Mouse (Mus musculus): Measurements from ENCODE around the gene Tenm4. TPM values are rescaled to one million over a fixed set of nuclear protein-coding genes. Genes with fewer than 3 reads are reported as not detected.
A peak's percentile ranks its signal among the peaks of the same experiment; 100 is the strongest.

The Tenm4 gene
- 41.4 and 53.4 TPM in 2 replicates for polyA plus RNA-seq (2015; fragmentation: Nextera tagmentation; extraction: Ambion mirVana)

DNA sequence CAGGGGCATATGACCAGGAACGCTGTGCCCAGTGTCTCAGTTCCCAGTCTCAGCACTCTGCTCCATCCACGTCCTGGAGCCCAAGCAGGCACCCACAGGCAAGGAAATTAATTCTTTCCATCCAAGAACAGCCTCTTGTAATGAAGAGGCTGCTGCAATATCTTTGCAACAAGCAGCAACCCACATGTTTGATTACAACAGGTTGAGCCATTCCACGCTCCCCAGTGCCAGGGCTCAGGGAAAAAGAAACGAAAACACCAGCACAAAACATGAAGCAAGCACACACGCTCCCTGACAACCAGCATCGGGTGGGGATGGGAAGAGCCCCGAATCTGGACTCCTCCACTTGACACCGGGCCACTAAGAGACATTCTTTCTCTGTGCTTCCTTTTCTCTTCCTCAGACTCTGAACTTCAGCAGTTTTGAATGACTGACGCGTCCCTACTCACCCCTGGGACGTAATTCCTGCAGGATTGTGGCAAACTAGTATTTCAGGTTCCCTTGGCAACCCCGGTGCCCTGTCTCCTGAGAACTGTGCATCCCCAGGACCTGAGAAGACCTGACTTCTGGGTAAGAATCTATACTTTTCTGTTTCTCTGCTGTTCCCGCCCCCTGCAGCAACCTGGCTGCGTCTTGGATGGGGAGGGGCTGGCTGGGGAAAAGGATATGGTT is at the start of gene Tenm4:
Gene Tenm4, plus strand, starts transcription at position 323 of the 672 bp plus-strand sequence.
- H3K9me3 ChIP-seq (replicated peaks; ENCODE audit: control insufficient read depth, low read length, poor library complexity, severe bottlenecking), result no peaks in the 10 kb centered on the region
- peak within 1 kb of the TSS; percentile 16; the same call in 1 of the 2 replicates for H3K4me2 ChIP-seq (ENCODE audit: low read length)
- no peaks in the 10 kb centered on the region; the same call in 1 of the 2 replicates for H3K27me3 ChIP-seq (ENCODE audit: control insufficient read depth, insufficient read depth, low read depth, low read length)
- H3K36me3 ChIP-seq (ENCODE audit: control insufficient read depth, insufficient read depth, low read length), result no peaks in the 10 kb centered on the region
- no peak within 1 kb of the TSS for H3K4me3 ChIP-seq (ENCODE audit: low read depth, low read length)
- peaks cover 18% of the 10 kb centered on the region for H3K4me1 ChIP-seq (ENCODE audit: control insufficient read depth, insufficient read depth, low read length)
- H3K27ac ChIP-seq (ENCODE audit: low read length), result no peak within 1 kb of the TSS
- H3K9ac ChIP-seq (ENCODE audit: low read depth, low read length), result no peak within 1 kb of the TSS
- 0 out of 2 replicates have a peak, but pooled peaks have one; percentile 10 for ATAC-seq
- 24% methylated on average over 14 of the region's 14 CpGs for WGBS

DNA sequence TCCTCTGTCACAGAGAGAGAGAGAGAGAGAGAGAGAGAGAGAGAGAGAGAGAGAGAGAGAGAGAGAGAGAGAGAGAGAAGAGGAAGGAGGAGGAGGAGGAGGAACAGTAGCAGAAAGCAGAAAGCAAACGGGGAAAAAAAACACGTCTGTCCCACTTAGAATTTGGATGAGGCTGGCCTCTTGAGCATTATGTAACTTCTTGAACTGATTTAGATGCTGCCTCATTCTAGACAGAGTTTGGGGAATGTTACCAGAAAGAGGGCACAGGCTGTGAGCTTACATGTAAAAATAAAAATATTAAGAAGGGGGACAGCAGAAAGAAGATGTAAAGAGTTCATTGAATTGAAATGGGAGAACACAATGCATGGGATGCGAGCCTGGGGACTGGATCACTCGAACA is 40.3 kb upstream of the Tenm4 start:
- Histone ChIP-seq H3K27me3 (ENCODE audit: control insufficient read depth, insufficient read depth, low read depth, low read length) (no peaks in the 10 kb centered on the region), H3K4me1 (ENCODE audit: control insufficient read depth, insufficient read depth, low read length) (no peaks in the 10 kb centered on the region), H3K9ac (ENCODE audit: low read depth, low read length) (no peak overlapping the region), H3K36me3 (ENCODE audit: control insufficient read depth, insufficient read depth, low read length) (no peaks in the 10 kb centered on the region), H3K4me3 (ENCODE audit: low read depth, low read length) (no peak overlapping the region), H3K9me3 (replicated peaks; ENCODE audit: control insufficient read depth, low read length, poor library complexity, severe bottlenecking) (no peaks in the 10 kb centered on the region), H3K27ac (ENCODE audit: low read length) (no peak overlapping the region), H3K4me2 (ENCODE audit: low read length) (no peak overlapping the region)
- 44% methylated on average over 4 of the region's 4 CpGs for WGBS
- ATAC-seq, result no peak

- ATAC-seq, result no peak
- Histone ChIP-seq H3K4me3 (ENCODE audit: low read depth, low read length) (no peak overlapping the region), H3K9me3 (replicated peaks; ENCODE audit: control insufficient read depth, low read length, poor library complexity, severe bottlenecking) (no peaks in the 10 kb centered on the region), H3K4me1 (ENCODE audit: control insufficient read depth, insufficient read depth, low read length) (no peaks in the 10 kb centered on the region), H3K36me3 (ENCODE audit: control insufficient read depth, insufficient read depth, low read length) (no peaks in the 10 kb centered on the region), H3K27me3 (ENCODE audit: control insufficient read depth, insufficient read depth, low read depth, low read length) (no peaks in the 10 kb centered on the region), H3K27ac (ENCODE audit: low read length) (no peak overlapping the region), H3K4me2 (ENCODE audit: low read length) (no peak overlapping the region), H3K9ac (ENCODE audit: low read depth, low read length) (no peak overlapping the region)
- WGBS, result 81% methylated on average over 1 of the region's 1 CpGs
Measured at GRCm38 (mm10) chr7:96131175-96131574, 39.9 kb upstream of the Tenm4 start.

- Histone ChIP-seq H3K27ac (ENCODE audit: low read length) (no peak overlapping the region), H3K36me3 (ENCODE audit: control insufficient read depth, insufficient read depth, low read length) (no peaks in the 10 kb centered on the region), H3K9me3 (replicated peaks; ENCODE audit: control insufficient read depth, low read length, poor library complexity, severe bottlenecking) (no peaks in the 10 kb centered on the region), H3K4me3 (ENCODE audit: low read depth, low read length) (no peak overlapping the region), H3K27me3 (ENCODE audit: control insufficient read depth, insufficient read depth, low read depth, low read length) (no peaks in the 10 kb centered on the region), H3K4me1 (ENCODE audit: control insufficient read depth, insufficient read depth, low read length) (no peaks in the 10 kb centered on the region), H3K9ac (ENCODE audit: low read depth, low read length) (no peak overlapping the region), H3K4me2 (ENCODE audit: low read length) (no peak overlapping the region)
- no peak for ATAC-seq
- WGBS, result 94% methylated on average over 6 of the region's 6 CpGs
Measured at GRCm38 (mm10) chr7:96136497-96136961, 34.5 kb upstream of the Tenm4 start.

DNA sequence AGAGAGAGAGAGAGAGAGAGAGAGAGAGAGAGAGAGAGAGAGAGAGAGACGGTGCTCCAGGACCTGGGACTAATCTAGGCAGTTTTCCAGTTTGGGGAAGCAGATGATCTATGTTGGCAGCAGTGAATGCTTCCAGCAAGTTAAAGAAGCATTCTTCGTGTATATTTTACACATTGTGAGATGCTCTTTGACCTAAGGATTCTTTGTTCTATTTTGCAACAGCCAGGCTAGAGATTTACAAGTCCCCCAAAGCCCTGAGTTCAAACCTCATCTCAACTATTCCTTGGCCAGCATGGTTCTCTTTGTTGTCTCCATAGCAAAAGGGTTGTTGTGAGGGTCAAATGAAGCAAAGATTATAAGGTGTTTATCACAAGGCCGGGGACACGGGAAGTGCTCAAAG is 29.2 kb upstream of the Tenm4 start:
- H3K4me2 ChIP-seq (ENCODE audit: low read length), result no peak overlapping the region
- no peak overlapping the region for H3K9ac ChIP-seq (ENCODE audit: low read depth, low read length)
- peaks cover 5% of the 10 kb centered on the region; the same call in 1 of the 2 replicates for H3K9me3 ChIP-seq (replicated peaks; ENCODE audit: control insufficient read depth, low read length, poor library complexity, severe bottlenecking)
- H3K27ac ChIP-seq (ENCODE audit: low read length), result no peak overlapping the region
- no peak for ATAC-seq
- no peaks in the 10 kb centered on the region for H3K36me3 ChIP-seq (ENCODE audit: control insufficient read depth, insufficient read depth, low read length)
- H3K4me1 ChIP-seq (ENCODE audit: control insufficient read depth, insufficient read depth, low read length), result no peaks in the 10 kb centered on the region
- H3K4me3 ChIP-seq (ENCODE audit: low read depth, low read length), result no peak overlapping the region
- 90% methylated on average over 4 of the region's 4 CpGs for WGBS
- H3K27me3 ChIP-seq (ENCODE audit: control insufficient read depth, insufficient read depth, low read depth, low read length), result no peaks in the 10 kb centered on the region

DNA sequence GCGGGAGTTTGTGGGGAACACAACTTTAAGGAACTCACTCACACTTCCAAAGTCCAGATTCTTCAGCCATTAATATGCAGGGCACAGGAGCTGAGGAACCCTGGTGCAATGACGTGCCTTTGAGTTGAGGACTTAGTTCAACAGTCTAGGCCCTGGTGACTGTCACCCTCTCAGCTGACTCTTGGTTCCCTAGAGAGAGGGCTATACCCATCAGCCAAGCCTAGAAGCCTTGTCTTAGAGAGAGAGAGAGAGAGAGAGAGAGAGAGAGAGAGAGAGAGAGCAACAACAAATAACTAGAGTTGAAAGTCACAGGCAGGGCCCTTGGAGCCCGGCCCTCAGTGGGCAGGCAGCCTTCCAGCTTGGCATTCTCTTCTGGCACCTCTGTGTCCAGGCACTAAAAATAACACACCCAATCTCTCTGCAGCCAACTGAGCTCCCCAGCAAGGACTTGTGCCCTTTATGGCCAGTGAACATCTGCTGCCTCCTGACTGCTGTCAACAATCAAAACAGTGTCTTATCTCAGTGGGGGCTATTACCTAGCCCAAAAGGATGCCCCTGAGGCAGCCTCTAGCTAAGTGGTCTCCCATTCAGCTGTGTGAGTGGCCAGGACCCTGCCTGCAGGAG is 28.0 kb upstream of the Tenm4 start:
- Histone ChIP-seq H3K9me3 (replicated peaks; ENCODE audit: control insufficient read depth, low read length, poor library complexity, severe bottlenecking) (peaks cover 5% of the 10 kb centered on the region; the same call in 1 of the 2 replicates), H3K27ac (ENCODE audit: low read length) (no peak overlapping the region), H3K4me2 (ENCODE audit: low read length) (no peak overlapping the region), H3K4me1 (ENCODE audit: control insufficient read depth, insufficient read depth, low read length) (no peaks in the 10 kb centered on the region), H3K9ac (ENCODE audit: low read depth, low read length) (no peak overlapping the region), H3K4me3 (ENCODE audit: low read depth, low read length) (no peak overlapping the region), H3K36me3 (ENCODE audit: control insufficient read depth, insufficient read depth, low read length) (no peaks in the 10 kb centered on the region), H3K27me3 (ENCODE audit: control insufficient read depth, insufficient read depth, low read depth, low read length) (no peaks in the 10 kb centered on the region)
- ATAC-seq, result no peak
- WGBS, result 88% methylated on average over 3 of the region's 3 CpGs

DNA sequence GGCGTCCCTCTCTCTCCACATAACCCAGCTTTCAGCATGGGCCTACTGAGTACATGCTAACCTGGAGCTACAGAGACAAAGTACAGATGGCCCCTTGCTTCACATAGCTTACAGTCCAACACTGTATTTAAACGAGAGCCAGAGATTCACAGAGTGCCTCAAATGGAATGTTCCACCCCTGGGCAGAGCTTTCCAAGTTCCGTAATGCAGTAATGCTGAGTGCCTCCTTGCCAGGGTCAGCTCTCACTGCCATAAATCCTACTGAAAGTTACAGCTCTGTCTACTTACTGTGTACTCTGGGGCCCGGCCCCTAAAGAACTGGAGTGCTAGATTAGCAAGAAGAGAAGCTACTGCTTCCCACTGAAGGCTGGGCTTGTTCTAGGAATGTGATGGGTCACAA is 23.6 kb upstream of the Tenm4 start:
- WGBS, result 96% methylated on average over 4 of the region's 4 CpGs
- H3K9ac ChIP-seq (ENCODE audit: low read depth, low read length), result no peak overlapping the region
- H3K4me3 ChIP-seq (ENCODE audit: low read depth, low read length), result no peak overlapping the region
- H3K27ac ChIP-seq (ENCODE audit: low read length), result no peak overlapping the region
- peaks cover 5% of the 10 kb centered on the region; the same call in 1 of the 2 replicates for H3K9me3 ChIP-seq (replicated peaks; ENCODE audit: control insufficient read depth, low read length, poor library complexity, severe bottlenecking)
- H3K36me3 ChIP-seq (ENCODE audit: control insufficient read depth, insufficient read depth, low read length), result no peaks in the 10 kb centered on the region
- ATAC-seq, result no peak
- no peak overlapping the region for H3K4me2 ChIP-seq (ENCODE audit: low read length)
- no peaks in the 10 kb centered on the region for H3K27me3 ChIP-seq (ENCODE audit: control insufficient read depth, insufficient read depth, low read depth, low read length)
- 0 out of 2 replicates have a peak, but pooled peaks cover 3% of the 10 kb centered on the region for H3K4me1 ChIP-seq (ENCODE audit: control insufficient read depth, insufficient read depth, low read length)

GRCm38 (mm10) chr7:96148191-96148590 is 22.9 kb upstream of the Tenm4 start:
- no peak for ATAC-seq
- no peak overlapping the region for H3K4me2 ChIP-seq (ENCODE audit: low read length)
- 87% methylated on average over 4 of the region's 4 CpGs for WGBS

DNA sequence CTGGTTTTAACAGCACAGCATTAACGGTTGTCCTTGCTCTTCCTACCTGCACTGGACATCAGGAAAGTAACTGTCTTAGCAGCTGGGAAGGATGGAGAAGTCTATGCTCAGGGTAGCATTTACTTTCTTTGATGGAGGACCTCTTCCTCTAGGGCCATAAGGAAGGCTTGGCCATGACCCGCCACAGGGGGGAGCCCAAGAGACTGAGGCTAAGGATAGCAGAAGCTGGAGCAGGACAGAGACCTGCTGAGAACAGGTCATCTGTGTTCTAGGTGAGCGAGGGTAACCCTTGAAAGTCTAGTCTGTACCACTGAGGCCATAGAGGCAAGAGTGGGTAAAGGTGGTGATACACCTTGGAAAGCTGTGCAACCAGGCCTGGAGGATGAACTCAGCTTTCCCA is 19.8 kb upstream of the Tenm4 start:
- no peak overlapping the region for H3K4me3 ChIP-seq (ENCODE audit: low read depth, low read length)
- H3K9me3 ChIP-seq (replicated peaks; ENCODE audit: control insufficient read depth, low read length, poor library complexity, severe bottlenecking), result peaks cover 4% of the 10 kb centered on the region; the same call in 1 of the 2 replicates
- H3K27ac ChIP-seq (ENCODE audit: low read length), result no peak overlapping the region
- H3K36me3 ChIP-seq (ENCODE audit: control insufficient read depth, insufficient read depth, low read length), result no peaks in the 10 kb centered on the region
- no peaks in the 10 kb centered on the region for H3K27me3 ChIP-seq (ENCODE audit: control insufficient read depth, insufficient read depth, low read depth, low read length)
- no peak overlapping the region for H3K9ac ChIP-seq (ENCODE audit: low read depth, low read length)
- H3K4me2 ChIP-seq (ENCODE audit: low read length), result no peak overlapping the region
- 61% methylated on average over 3 of the region's 3 CpGs for WGBS
- H3K4me1 ChIP-seq (ENCODE audit: control insufficient read depth, insufficient read depth, low read length), result 0 out of 2 replicates have a peak, but pooled peaks cover 7% of the 10 kb centered on the region
- no peak for ATAC-seq

More at GRCm38 (mm10) chr7:96148191-96148590, 22.9 kb upstream of the Tenm4 start:
- no peak overlapping the region for H3K9ac ChIP-seq (ENCODE audit: low read depth, low read length)
- H3K27me3 ChIP-seq (ENCODE audit: control insufficient read depth, insufficient read depth, low read depth, low read length), result no peaks in the 10 kb centered on the region
- peaks cover 5% of the 10 kb centered on the region; the same call in 1 of the 2 replicates for H3K9me3 ChIP-seq (replicated peaks; ENCODE audit: control insufficient read depth, low read length, poor library complexity, severe bottlenecking)
- H3K4me1 ChIP-seq (ENCODE audit: control insufficient read depth, insufficient read depth, low read length), result 0 out of 2 replicates have a peak, but pooled peaks cover 7% of the 10 kb centered on the region
- H3K36me3 ChIP-seq (ENCODE audit: control insufficient read depth, insufficient read depth, low read length), result no peaks in the 10 kb centered on the region
- H3K27ac ChIP-seq (ENCODE audit: low read length), result no peak overlapping the region
- H3K4me3 ChIP-seq (ENCODE audit: low read depth, low read length), result no peak overlapping the region
